Mouse (Mus musculus): ENCODE measurements at regions not wholly inside any gene's neighbourhood (a gene's known extent, or its start where the extent isn't known, plus 50 kb on each side); places are given as distances from the start of the nearest gene placed in this dataset.
"Not testable (repeated sequence)": the region's sequence is repeated elsewhere in the genome, so short reads cannot be mapped to it uniquely, and the experiment has no call there.

GRCm38 (mm10) chr3:109224526-109224925 is 101.6 kb downstream of the Slc25a24 start:
- intact Hi-C loops (cut with DNase I), result no loop called here
- no peak for DNase-seq

- intact Hi-C loops (cut with DNase I), result no loop called here
- no peak for DNase-seq
These were observed 106.2 kb upstream of the Vav3 start for GRCm38 (mm10) chr3:109234275-109234674.

- DNase-seq, result no peak
- intact Hi-C loops (cut with DNase I), result no loop called here
These were observed 103.5 kb upstream of the Vav3 start for GRCm38 (mm10) chr3:109236918-109237317.

- no peak for DNase-seq
- intact Hi-C loops (cut with DNase I), result no loop called here
These were observed 97.0 kb upstream of the Vav3 start for GRCm38 (mm10) chr3:109243491-109243890.

GRCm38 (mm10) chr3:109248801-109249200 is 91.7 kb upstream of the Vav3 start:
- intact Hi-C loops (cut with DNase I), result no loop called here
- DNase-seq, result no peak

GRCm38 (mm10) chr3:109249359-109249758 is 91.1 kb upstream of the Vav3 start:
- intact Hi-C loops (cut with DNase I), result no loop called here
- no peak for DNase-seq

GRCm38 (mm10) chr3:109249989-109250388 is 90.5 kb upstream of the Vav3 start:
- intact Hi-C loops (cut with DNase I), result no loop called here

GRCm38 (mm10) chr3:109251716-109252115 is 88.7 kb upstream of the Vav3 start:
- intact Hi-C loops (cut with DNase I), result no loop called here
- no peak for DNase-seq

More at GRCm38 (mm10) chr3:109249989-109250388, 90.5 kb upstream of the Vav3 start:
- no peak for DNase-seq

- no peak for DNase-seq
- intact Hi-C loops (cut with DNase I), result loop anchor here (2.0 kb wide), 1 partner anchor 17 kb away; no protein-coding TSS in a partner anchor
These were observed 86.3 kb upstream of the Vav3 start for GRCm38 (mm10) chr3:109254001-109254630.

- intact Hi-C loops (cut with DNase I), result loop anchor here (2.0 kb wide), 1 partner anchor 16 kb away; no protein-coding TSS in a partner anchor
- no peak for DNase-seq
These were observed 85.5 kb upstream of the Vav3 start for GRCm38 (mm10) chr3:109254957-109255356.

GRCm38 (mm10) chr3:109256723-109257122 is 83.7 kb upstream of the Vav3 start:
- DNase-seq, result no peak
- intact Hi-C loops (cut with DNase I), result no loop called here

GRCm38 (mm10) chr3:109266947-109267346 is 73.5 kb upstream of the Vav3 start:
- intact Hi-C loops (cut with DNase I); DNase-seq: not testable (repeated sequence)

GRCm38 (mm10) chr3:109270783-109271182 is 69.7 kb upstream of the Vav3 start:
- intact Hi-C loops (cut with DNase I), result loop anchor here (2.0 kb wide), 1 partner anchor 16 kb away; no protein-coding TSS in a partner anchor
- no peak for DNase-seq

GRCm38 (mm10) chr3:109273074-109273801 is 67.2 kb upstream of the Vav3 start:
- DNase-seq, result no peak
- intact Hi-C loops (cut with DNase I), result no loop called here

- intact Hi-C loops (cut with DNase I), result no loop called here
These were observed 66.7 kb upstream of the Vav3 start for GRCm38 (mm10) chr3:109273802-109274155.

GRCm38 (mm10) chr3:109279086-109279485 is 61.4 kb upstream of the Vav3 start:
- no peak for DNase-seq
- intact Hi-C loops (cut with DNase I), result no loop called here

More at GRCm38 (mm10) chr3:109273802-109274155, 66.7 kb upstream of the Vav3 start:
- DNase-seq, result no peak

- DNase-seq, result no peak
- intact Hi-C loops (cut with DNase I), result no loop called here
These were observed 53.9 kb upstream of the Vav3 start for GRCm38 (mm10) chr3:109286590-109286989.

Measured in left cerebral cortex, postnatal 4 days (tissue).